Mouse (Mus musculus) forebrain, embryonic 12.5 days (tissue): ENCODE results near the gene Fam184b. TPM values are rescaled to one million over a fixed set of nuclear protein-coding genes. Genes with fewer than 3 reads are reported as not detected.

Source experiments
- ATAC-seq: fragments of 200-750 bp; cut with Nextera tagmentation; 2 replicates; pipeline ENCODE4 v1.8.0; 2017; ENCODE audit warnings: moderate TSS enrichment; ENCODE audit not compliant: low FRiP score
- H3K27ac ChIP-seq: fragments of 300-500 bp; sonication (generic); 2 replicates; pipeline ENCODE4 v1.5.1; 2016; ENCODE audit warnings: mild to moderate bottlenecking
- H3K27me3 ChIP-seq: fragments of 300-500 bp; sonication (generic); 2 replicates; pipeline ENCODE4 v1.6.1; 2016; ENCODE audit warnings: mild to moderate bottlenecking
- H3K36me3 ChIP-seq: fragments of 300-500 bp; sonication (generic); replicated peaks from 2 replicates; pipeline ENCODE4 v1.6.1; 2016; ENCODE audit warnings: mild to moderate bottlenecking
- H3K4me1 ChIP-seq: fragments of 300-500 bp; sonication (generic); 2 replicates; pipeline ENCODE4 v1.6.1; 2016
- H3K4me2 ChIP-seq: fragments of 300-500 bp; sonication (generic); 2 replicates; pipeline ENCODE4 v1.6.1; 2016; ENCODE audit warnings: mild to moderate bottlenecking, moderate library complexity
- H3K4me3 ChIP-seq: fragments of 300-500 bp; sonication (generic); replicated peaks from 2 replicates; pipeline ENCODE4 v1.5.1; 2016; ENCODE audit warnings: mild to moderate bottlenecking
- H3K9ac ChIP-seq: fragments of 300-500 bp; sonication (generic); 2 replicates; pipeline ENCODE4 v1.6.1; 2016; ENCODE audit warnings: mild to moderate bottlenecking
- H3K9me3 ChIP-seq: fragments of 300-500 bp; sonication (generic); 2 replicates; pipeline ENCODE4 v1.6.1; 2016
- WGBS: fragments of 180-500 bp; shearing (Covaris S2); methylation state at CpG from one replicate; pipeline ENCODE4 v1.1.7; 2016; 5-methylcytosine and 5-hydroxymethylcytosine counted together
- polyA plus RNA-seq: library from polyadenylated mRNA; unstranded; fragments of >200 nt; fragmentation: Nextera tagmentation; extraction: Ambion mirVana; gene quantifications from 2 replicates; pipeline ENCODE4 v1.2.1, GENCODE M21; 2016

Fam184b gene
- 2.8 and 4.2 TPM in 2 replicates for polyA plus RNA-seq

DNA sequence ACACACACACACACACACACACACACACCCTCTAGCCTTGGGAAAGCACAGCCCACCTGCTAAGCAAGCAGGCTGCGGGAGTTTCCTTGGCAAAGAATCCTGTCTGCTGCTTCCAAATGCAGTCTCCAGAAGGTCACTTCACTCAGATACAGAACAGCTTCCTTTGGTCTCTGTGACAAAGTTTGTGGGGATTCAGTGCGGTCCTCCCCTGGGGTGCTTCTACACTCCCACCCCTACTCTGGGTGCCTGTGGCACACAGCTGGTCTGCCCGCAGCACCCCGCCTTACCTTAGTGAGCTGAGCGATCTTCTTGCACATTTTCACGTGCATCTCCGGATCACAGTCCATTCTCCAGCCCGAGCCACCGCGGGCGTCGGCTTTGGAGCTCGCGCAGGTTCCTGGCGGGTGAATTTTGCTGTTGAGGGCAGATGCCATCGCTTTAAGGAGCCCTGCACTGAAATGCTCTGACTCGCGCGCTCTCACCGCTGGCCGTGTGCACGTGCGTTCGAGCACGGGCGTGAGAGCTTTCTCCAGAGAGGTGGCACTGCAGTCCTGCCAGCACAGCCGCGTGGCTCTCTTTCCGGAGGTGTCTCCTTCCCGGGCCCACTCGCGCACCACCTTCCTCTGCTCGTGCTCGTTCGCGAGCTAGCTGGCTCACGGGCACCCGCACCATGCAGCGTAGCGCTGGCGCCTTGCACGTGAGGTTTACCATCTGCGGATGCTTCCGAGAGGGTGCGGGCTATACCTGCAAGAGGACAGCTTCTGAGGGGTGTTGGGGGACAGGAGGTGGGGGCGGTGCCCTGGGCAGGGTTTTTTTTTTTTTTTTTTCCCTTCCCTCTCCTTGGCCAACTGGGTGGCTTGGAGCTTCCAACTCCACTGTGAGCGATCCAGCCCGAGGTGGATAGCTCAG, at the start of gene Fam184b:
Fam184b (minus strand) TSS at position 809 of the 909 bp plus-strand sequence.
- Histone ChIP-seq H3K36me3 (no peaks in the 10 kb centered on the region), H3K27me3 (peaks cover 5% of the 10 kb centered on the region), H3K27ac (no peak within 1 kb of the TSS), H3K9ac (peak within 1 kb of the TSS; percentile 64), H3K4me2 (peak within 1 kb of the TSS; percentile 87), H3K4me3 (peak within 1 kb of the TSS; percentile 64), H3K4me1 (peaks cover 7% of the 10 kb centered on the region), H3K9me3 (no peaks in the 10 kb centered on the region)
- WGBS = under 1% methylated on average over 48 of the region's 48 CpGs
- ATAC-seq = peak; percentile 91

GRCm38 (mm10) chr5:45689152-45689551, 49.7 kb upstream of the Fam184b start:
- no peak for ATAC-seq
- 90% methylated on average over 4 of the region's 4 CpGs for WGBS
- H3K4me3 ChIP-seq = no peak overlapping the region
- peaks cover 19% of the 10 kb centered on the region for H3K36me3 ChIP-seq
- no peak overlapping the region for H3K4me2 ChIP-seq
- no peak overlapping the region for H3K27ac ChIP-seq
- H3K4me1 ChIP-seq = no peaks in the 10 kb centered on the region
- no peak overlapping the region for H3K9ac ChIP-seq
- no peaks in the 10 kb centered on the region for H3K27me3 ChIP-seq
- H3K9me3 ChIP-seq = no peaks in the 10 kb centered on the region

DNA sequence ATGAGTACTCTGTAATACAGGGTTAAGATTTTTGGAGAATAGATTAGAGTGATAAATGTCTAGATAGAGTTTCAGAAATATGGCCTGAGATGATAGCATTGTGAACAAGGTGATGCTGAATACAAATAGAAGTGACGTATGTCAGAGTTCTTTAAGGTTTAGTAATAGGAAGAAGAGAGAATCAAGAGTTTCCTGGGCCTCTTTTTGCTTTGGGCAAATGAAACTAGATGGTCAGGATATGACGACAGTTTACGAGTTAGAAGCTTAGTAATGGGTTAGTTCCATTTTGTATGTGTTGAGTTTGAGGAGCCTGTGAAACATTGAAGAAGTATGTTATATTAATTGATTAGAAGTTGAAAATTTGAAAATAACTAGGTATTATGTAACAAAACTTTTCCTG, 46.8 kb upstream of the Fam184b start:
- no peaks in the 10 kb centered on the region for H3K9me3 ChIP-seq
- no peak overlapping the region for H3K4me2 ChIP-seq
- no peak overlapping the region for H3K9ac ChIP-seq
- H3K27me3 ChIP-seq = no peaks in the 10 kb centered on the region
- 94% methylated on average over 3 of the region's 3 CpGs for WGBS
- no peak overlapping the region for H3K27ac ChIP-seq
- H3K4me3 ChIP-seq = no peak overlapping the region
- H3K4me1 ChIP-seq = no peaks in the 10 kb centered on the region
- no peak for ATAC-seq
- H3K36me3 ChIP-seq = peaks cover 25% of the 10 kb centered on the region

GRCm38 (mm10) chr5:45685243-45685642, 45.8 kb upstream of the Fam184b start:
- Histone ChIP-seq H3K9ac (no peak overlapping the region), H3K4me3 (no peak overlapping the region), H3K36me3 (peaks cover 31% of the 10 kb centered on the region), H3K9me3 (no peaks in the 10 kb centered on the region), H3K27ac (no peak overlapping the region), H3K4me2 (no peak overlapping the region), H3K4me1 (no peaks in the 10 kb centered on the region), H3K27me3 (no peaks in the 10 kb centered on the region)
- no peak for ATAC-seq
- 94% methylated on average over 2 of the region's 2 CpGs for WGBS

DNA sequence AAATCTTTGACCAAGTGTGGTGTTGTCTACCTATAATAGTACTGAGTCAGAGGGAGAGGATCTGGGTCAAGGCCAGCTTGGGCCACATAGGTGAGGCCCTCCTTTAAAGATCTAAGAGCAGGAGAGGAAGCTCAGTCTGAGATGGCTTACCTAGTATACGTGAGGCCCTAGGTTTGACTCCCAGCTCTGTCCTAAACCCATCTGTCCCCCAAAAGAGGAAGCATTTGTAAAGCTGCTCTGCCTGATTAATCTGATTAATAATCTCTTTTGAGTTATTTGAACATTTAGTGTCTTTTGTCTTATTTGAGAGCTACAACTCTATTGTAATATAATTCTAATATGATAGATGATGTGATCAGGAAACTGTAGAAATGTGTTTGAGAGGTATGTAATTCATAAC, 44.0 kb upstream of the Fam184b start:
- no peak overlapping the region for H3K4me2 ChIP-seq
- H3K9ac ChIP-seq = no peak overlapping the region
- ATAC-seq = no peak
- no peak overlapping the region for H3K4me3 ChIP-seq
- 93% methylated on average over 1 of the region's 1 CpGs for WGBS
- H3K36me3 ChIP-seq = peaks cover 27% of the 10 kb centered on the region
- no peaks in the 10 kb centered on the region for H3K9me3 ChIP-seq
- H3K4me1 ChIP-seq = no peaks in the 10 kb centered on the region
- H3K27me3 ChIP-seq = no peaks in the 10 kb centered on the region
- H3K27ac ChIP-seq = no peak overlapping the region

DNA sequence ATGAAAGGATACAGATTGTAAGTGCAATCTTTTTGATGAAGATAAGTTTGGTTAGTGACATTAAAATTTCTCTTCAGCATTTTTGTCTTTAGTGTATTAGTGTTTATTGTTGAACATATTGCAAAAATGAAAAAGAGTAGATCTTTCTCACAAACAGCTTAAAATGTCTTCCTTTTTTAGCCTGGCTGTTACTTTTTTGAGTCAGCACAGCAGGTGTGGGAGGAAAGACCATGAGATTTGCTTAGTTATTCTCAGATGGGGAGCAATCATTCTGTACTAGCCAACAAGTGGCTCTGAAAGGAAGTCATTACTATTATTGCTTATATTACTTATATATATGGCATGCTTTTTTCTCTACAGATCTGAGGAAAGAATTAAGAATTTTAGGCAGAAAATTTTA, 40.5 kb upstream of the Fam184b start:
- ATAC-seq = no peak
- no peak overlapping the region for H3K9ac ChIP-seq

DNA sequence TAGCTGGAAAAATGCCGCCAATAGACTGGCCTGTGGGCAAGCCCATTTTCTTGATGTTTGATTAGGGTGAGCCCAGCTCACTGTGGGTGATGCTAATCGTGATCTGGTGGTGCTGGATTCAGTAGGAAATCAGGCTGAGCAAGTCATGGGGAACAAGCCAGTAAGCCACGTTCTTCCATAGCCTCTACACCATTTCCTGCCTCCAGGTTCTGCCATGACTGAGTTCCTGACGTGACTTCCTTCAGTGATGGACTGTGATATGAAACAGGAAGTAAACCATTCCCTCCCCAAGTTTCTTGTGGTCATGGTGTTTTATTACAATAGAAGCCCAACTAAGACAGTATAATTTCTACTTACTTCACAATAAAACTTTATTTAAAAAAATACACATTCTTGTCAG, 38.2 kb upstream of the Fam184b start:
- no peak overlapping the region for H3K27ac ChIP-seq

More for the DNA sequence above, 40.5 kb upstream of the Fam184b start:
- Histone ChIP-seq H3K4me3 (no peak overlapping the region), H3K4me1 (no peaks in the 10 kb centered on the region), H3K27ac (no peak overlapping the region), H3K27me3 (no peaks in the 10 kb centered on the region), H3K4me2 (no peak overlapping the region), H3K36me3 (peaks cover 43% of the 10 kb centered on the region), H3K9me3 (no peaks in the 10 kb centered on the region)

GRCm38 (mm10) chr5:45675032-45675431, 35.6 kb upstream of the Fam184b start:
- ATAC-seq = no peak

More for the DNA sequence above, 38.2 kb upstream of the Fam184b start:
- Histone ChIP-seq H3K4me1 (no peaks in the 10 kb centered on the region), H3K4me2 (no peak overlapping the region), H3K27me3 (no peaks in the 10 kb centered on the region), H3K9me3 (no peaks in the 10 kb centered on the region), H3K36me3 (peaks cover 36% of the 10 kb centered on the region), H3K9ac (no peak overlapping the region), H3K4me3 (no peak overlapping the region)
- no peak for ATAC-seq
- 96% methylated on average over 4 of the region's 4 CpGs for WGBS

DNA sequence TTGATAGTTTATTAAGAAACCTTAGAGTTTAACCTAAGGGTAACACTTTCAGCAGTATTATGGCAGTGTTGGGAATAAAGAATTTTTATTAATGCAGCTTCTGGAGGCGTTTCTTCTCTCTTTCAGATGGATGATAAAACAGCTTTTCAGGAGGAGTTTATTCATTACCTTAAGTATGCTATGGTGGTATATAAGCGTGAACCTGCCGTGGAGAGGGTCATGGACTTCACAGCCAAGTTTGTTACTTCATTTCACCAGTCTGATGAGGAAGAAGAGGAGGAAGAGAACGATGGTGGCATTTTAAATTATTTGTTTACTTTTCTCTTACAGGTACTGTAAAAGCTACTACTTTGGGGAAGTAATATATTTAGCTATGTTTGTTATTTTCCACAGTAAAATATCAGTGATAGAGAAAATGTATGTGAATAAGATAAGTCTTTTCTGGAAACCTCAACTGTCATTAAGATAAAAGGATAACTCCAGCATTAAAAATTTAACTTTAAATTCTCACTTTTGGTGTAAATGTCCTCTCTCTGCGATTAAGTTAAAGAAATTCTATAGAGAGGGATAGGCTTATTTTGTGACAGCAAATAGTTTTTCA, 31.6 kb upstream of the Fam184b start:
- Histone ChIP-seq H3K9ac (peak overlapping the region; percentile 42; the same call in 1 of the 2 replicates), H3K4me2 (peak overlapping the region; percentile 76), H3K27me3 (no peaks in the 10 kb centered on the region), H3K36me3 (peaks cover 11% of the 10 kb centered on the region), H3K4me1 (peaks cover 16% of the 10 kb centered on the region), H3K9me3 (no peaks in the 10 kb centered on the region), H3K4me3 (peak overlapping the region; percentile 84), H3K27ac (no peak overlapping the region)
- 51% methylated on average over 5 of the region's 5 CpGs for WGBS
- no peak for ATAC-seq

More at GRCm38 (mm10) chr5:45675032-45675431, 35.6 kb upstream of the Fam184b start:
- Histone ChIP-seq H3K27me3 (no peaks in the 10 kb centered on the region), H3K4me2 (no peak overlapping the region), H3K36me3 (peaks cover 25% of the 10 kb centered on the region), H3K27ac (no peak overlapping the region), H3K9ac (no peak overlapping the region), H3K4me3 (no peak overlapping the region), H3K9me3 (no peaks in the 10 kb centered on the region), H3K4me1 (peaks cover 11% of the 10 kb centered on the region)
- 91% methylated on average over 1 of the region's 1 CpGs for WGBS

DNA sequence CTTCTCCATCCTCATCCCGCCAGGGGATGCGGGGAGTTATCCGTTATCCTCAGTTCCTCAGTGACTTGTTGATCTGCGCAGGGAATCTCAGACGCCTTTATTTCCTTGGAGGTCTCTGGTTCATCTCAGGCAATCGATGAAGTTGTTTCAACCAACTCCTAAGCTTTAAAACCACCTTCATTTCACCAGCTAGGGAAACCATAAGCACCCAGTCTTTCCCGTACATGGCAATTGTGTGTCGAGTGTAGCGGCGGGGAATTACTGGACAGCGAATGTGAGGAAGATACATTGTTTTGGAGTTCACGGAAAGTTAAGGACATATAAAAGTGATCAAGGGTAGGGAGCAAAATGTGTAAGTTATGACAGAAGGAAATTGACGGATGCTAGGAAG, 30.9 kb upstream of the Fam184b start:
- no peaks in the 10 kb centered on the region for H3K27me3 ChIP-seq
- H3K27ac ChIP-seq = peak overlapping the region; percentile 91
- peaks cover 7% of the 10 kb centered on the region; the same call in 1 of the 2 replicates for H3K36me3 ChIP-seq
- peaks cover 16% of the 10 kb centered on the region for H3K4me1 ChIP-seq
- ATAC-seq = no peak
- H3K9ac ChIP-seq = peak overlapping the region; percentile 82
- H3K4me3 ChIP-seq = peak overlapping the region; percentile 84
- H3K9me3 ChIP-seq = no peaks in the 10 kb centered on the region
- WGBS = under 1% methylated on average over 13 of the region's 13 CpGs
- H3K4me2 ChIP-seq = peak overlapping the region; percentile 76

- ATAC-seq = peak; percentile 100
- no peaks in the 10 kb centered on the region for H3K9me3 ChIP-seq
- peak within 1 kb of the TSS; percentile 91 for H3K27ac ChIP-seq
- peak within 1 kb of the TSS; percentile 84 for H3K4me2 ChIP-seq
- WGBS = under 1% methylated on average over 66 of the region's 66 CpGs
- H3K4me3 ChIP-seq = peak within 1 kb of the TSS; percentile 84
- H3K27me3 ChIP-seq = no peaks in the 10 kb centered on the region
- H3K4me1 ChIP-seq = peaks cover 16% of the 10 kb centered on the region
- H3K36me3 ChIP-seq = peaks cover 3% of the 10 kb centered on the region; the same call in 1 of the 2 replicates
- H3K9ac ChIP-seq = peak within 1 kb of the TSS; percentile 82
These were observed 30.3 kb upstream of the Fam184b start, which contains the start of gene Ncapg for GRCm38 (mm10) chr5:45669598-45670279. Gene Ncapg (plus strand): TSS chr5:45669919.

- Histone ChIP-seq H3K9ac (peak overlapping the region; percentile 78), H3K36me3 (peaks cover 3% of the 10 kb centered on the region; the same call in 1 of the 2 replicates), H3K9me3 (no peaks in the 10 kb centered on the region), H3K4me3 (peak overlapping the region; percentile 84), H3K27me3 (no peaks in the 10 kb centered on the region), H3K27ac (peak overlapping the region; percentile 83), H3K4me2 (peak overlapping the region; percentile 84), H3K4me1 (peaks cover 16% of the 10 kb centered on the region)
- WGBS = under 1% methylated on average over 27 of the region's 27 CpGs
- ATAC-seq = peak; percentile 77
These were observed 29.8 kb upstream of the Fam184b start for GRCm38 (mm10) chr5:45669234-45669597.
